Mouse (Mus musculus): ENCODE data around the gene Cpm.

Cpm gene

DNA sequence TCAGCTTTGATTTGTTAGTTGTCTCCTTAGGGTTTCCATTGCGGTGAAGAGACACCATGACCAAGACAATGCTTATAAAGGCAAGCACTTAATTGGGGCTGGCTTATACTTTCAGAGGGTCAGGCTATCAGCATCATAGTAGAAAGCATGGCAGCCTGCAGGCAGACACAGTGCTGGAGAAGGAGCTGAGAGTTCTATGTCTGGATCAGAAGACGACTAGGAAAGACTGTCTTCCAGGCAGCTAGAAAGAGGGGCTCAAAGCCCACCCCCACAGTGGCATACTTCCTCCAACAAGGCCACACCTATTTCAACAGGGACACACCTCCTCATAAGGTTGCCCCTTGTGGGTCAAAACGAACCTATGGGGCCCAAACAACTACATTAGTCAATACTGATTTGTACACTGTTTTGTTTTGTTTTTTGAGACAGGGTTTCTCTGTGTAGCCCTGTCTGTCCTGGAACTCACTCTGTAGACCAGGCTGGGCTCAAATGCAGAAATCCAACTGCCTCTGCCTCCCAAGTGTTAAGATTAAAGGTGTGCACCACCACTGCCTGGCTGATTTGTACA, 8.3 kb upstream of the Cpm start:
- DNase-seq (ENCODE audit: low spot score in 2 of 2) = no peak

DNA sequence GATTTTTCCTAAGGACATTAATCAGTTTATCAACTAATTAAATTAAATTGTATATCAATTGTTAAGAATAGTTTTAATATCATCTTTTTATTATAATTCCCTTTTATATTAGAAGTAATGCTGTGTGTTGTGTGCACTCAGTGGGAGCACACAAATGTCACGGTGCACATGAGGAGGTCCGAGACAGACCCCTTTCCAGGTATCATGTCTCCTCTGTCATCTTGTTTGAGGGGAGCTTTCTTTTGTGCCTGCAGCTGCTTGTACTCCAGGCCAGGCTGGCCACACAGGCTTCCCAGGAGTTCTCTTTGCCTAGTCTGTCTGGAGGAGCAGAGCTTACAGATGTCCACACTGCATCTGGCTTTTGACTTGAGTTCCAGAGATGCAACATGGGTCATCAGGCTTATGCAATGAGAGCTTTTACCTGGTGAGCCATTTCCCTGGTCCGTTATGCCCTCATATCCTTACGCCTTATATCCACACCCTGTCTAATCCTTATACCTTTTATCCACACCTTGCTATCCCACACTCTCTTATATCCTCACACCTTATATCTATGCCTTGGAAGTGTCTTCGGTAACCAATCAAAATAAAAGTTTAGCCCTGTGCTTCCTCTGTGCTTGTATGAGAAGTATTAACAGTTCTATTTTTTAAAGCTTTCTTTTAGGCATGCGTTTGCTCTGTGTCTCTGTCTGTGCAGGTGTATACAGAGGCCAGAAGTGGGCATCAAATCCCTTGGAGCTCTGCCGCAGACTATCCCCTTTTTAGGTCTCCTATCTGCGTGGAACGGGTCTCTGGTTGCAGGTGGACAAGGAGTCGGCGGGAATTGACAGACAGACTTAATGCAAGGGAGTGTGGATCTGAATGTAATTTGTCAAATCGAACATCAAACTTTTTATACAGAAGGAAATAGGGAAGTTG, 7.4 kb upstream of the Cpm start:
- no peak for DNase-seq (ENCODE audit: low spot score in 2 of 2)

GRCm38 (mm10) chr10:117623358-117623757, 5.9 kb upstream of the Cpm start:
- DNase-seq (ENCODE audit: low spot score in 2 of 2) = no peak

- no peak for DNase-seq (ENCODE audit: low spot score in 2 of 2)
Measured at GRCm38 (mm10) chr10:117624222-117624621, 5.1 kb upstream of the Cpm start.

DNA sequence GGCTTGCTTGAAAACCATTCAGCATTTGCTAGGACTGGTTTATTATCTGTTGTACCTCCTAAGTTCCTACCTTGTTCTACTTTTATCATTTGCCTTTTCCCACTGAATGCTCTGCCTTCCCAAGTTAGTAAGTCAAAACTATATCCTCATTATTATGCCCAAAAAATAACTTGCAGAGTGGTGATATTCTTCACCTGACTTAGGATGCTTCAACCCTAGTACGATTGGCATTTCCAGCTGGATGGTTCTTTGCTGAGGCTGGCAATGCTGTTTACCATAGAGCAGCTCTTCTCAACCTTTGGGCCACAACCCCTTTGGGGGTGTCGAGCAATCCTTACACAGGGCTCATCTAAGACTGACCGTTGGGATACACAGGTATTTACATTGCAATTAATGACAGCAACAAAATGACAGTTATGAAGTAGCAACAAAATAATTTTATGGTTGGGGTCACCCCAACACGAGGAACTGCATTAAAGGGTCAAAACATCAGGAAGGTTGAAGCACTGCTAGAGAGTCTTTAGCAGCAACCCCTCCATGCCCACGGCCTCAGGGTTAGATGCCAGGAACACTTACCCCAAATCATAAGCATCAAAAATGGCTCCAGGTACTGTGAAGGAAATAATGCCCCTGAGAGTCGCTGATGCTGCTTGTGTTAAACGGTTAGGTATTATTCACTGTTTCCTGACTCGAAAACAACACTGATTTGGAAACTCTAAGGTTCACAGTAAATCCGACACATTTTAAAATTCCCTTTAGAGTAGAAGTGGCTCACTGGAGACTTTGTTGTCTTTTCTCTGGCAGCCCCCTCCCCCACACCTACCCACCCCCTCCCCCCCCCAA, 4.4 kb upstream of the Cpm start:
- DNase-seq (ENCODE audit: low spot score in 2 of 2) = no peak

DNA sequence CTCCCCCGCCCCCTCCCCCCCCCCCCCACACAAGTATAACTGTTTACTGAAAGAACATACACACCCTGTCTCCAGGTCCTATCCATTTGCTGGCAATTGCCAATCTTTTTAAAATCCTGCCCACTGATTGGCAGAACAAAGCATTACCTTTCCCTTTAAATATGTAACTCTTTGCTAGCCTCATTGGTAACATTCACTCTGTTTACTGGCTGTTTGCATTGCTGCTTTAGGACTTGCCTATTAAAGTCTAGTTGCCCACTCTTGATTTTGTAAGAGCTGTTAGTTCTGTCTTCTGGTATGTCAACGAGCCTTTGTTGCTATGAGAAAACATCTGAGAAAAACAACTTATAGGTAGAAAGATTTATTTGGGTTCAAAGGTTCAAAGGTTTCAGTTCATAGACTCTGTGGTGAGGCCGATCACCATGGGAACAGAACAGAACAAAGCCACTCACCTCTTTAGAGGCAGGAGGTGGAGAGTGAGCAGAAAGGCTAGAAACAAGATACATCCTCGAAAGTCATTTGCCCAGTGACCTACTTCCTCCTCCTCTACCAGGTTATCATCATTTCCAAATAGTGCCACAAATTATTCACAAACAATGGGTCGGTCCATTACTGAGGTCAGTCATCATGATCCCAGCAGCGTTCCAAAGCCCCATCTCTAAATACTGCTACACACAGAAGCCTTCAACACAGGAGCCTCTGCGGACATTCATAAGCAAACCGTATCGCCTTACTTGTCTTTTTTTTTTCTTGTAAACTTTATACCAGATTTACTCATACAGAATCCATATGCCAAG, 3.6 kb upstream of the Cpm start:
- DNase-seq (ENCODE audit: low spot score in 2 of 2) = no peak

DNA sequence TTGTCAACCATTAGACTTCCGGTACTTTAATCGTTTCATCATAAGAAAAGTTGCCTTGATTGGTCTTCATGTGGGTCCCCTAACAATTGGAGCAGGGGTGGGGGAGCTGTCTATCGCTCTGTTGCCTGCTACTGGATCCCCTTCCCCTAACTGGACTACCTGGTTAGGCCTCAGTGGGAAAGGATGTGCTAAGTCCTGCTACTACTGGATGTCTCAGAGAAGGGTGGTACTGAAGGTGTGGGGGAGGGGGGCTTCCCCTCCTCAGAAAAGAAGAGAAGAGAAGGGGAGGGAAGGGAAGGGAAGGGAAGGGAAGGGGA, 3.0 kb upstream of the Cpm start:
- DNase-seq (ENCODE audit: low spot score in 2 of 2) = no peak

- DNase-seq (ENCODE audit: low spot score in 2 of 2) = no peak
Measured at GRCm38 (mm10) chr10:117626840-117627615, 2.3 kb upstream of the Cpm start.

DNA sequence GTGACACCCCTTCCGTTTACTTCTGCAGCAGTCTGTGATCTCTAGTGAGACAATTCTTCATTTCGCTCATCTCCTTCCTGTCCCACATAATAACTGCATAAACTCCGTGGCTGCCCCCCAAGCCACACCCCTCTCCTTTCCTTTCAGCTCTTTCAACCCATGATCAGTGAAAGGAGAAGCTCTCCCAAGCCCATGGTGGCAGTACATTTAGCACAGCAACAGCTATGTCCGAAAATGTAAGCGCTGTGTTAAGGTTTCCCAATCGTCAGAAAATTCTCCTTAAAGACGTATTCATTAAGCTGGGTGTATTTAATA, 1.7 kb upstream of the Cpm start:
- DNase-seq (ENCODE audit: low spot score in 2 of 2) = no peak

- no peak for DNase-seq (ENCODE audit: low spot score in 2 of 2)
Measured at GRCm38 (mm10) chr10:117627949-117628348, 1.4 kb upstream of the Cpm start.

DNA sequence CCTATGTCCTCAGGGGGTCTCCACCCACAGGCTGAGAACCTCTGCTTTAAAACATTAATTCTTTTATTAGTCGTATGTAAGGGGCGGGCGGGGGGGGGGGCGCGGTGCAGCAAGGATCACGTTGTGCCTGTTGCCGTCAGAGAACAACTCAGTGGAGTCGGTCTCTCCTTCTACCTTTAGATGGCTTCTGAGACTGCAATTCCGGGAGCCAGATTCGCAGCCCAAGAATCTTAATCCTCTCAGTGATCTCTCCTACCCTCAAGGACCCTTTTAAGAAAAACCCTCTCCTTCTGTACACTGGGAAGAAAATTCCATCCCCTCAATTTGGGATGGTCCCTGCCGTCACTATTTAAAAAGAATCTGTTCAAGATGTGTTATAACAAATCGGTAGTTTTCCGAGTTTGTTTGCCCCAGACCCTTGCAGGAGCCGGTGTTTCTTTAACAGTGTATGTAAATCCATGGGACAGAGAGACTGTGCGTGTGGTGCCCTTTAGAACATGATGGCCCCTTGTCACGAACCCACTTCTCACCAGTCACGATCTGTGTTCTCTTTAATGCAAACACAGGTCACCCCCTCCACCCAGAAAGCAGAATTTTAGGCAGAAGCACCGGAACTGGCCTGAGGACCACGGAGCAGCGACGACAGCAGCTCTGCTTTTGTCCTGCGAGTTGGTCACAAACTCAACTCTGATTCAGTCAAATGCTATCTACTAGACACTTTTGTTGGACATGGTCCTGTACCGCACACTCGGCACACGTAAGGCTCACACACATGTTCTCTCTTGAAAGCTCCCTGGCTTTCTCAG, 734 bp upstream of the Cpm start:
- DNase-seq (ENCODE audit: low spot score in 2 of 2) = no peak

- no peak for DNase-seq (ENCODE audit: low spot score in 2 of 2)
Measured at GRCm38 (mm10) chr10:117630176-117630575, 876 bp downstream of the Cpm start.

- no peak for DNase-seq (ENCODE audit: low spot score in 2 of 2)
Measured at GRCm38 (mm10) chr10:117630810-117631209, 1.5 kb downstream of the Cpm start.

DNA sequence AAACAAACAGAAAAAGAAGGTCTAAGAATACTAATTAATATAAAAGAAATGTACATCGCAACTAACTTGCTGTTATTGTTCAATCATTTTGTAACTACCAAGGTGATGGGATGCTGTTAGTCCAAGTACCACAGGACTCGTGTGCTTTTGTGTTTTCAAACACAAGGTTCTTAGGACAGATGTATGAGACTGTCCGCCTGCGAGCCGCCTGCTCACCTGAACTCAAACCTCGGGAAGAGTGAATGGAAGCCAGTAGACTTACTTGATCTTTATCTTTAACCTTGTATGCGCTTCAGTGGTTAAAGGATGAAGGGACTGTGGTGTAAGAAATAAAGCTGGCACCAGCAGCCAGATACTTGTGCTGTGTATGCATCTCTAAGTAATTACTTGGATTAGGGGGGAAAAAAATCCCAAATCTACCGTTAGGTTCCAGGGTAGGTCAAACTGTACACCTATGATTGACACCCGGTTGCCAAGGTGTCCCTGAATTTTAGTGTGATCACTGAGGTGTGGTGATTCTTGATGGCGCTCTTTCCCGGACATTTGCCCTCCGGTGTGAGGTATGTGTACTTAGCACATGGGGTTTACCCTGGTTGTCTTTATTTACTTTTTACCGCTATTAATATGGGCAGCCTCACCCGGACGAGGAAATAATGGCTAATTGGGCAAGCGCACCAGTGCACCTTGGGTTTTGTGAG, 2.4 kb downstream of the Cpm start:
- no peak for DNase-seq (ENCODE audit: low spot score in 2 of 2)

DNA sequence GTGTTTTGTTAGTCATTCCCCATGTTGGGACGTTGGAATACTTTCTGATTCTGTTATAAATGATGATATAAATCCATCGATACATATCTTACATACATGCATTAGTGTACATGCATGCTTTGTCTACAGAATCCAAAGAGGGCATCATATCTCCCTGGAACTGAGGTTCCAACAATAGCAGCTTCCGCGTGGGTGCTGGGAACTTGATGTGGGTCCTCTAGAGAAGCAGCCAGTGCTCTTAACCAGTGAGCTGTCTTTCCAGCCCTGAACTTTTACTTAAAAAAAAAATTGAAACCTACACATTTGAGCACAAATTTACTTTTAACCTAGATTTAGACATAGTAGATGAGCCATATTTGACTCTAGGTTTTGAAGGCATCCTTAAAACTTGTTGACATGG, 3.1 kb downstream of the Cpm start:
- no peak for DNase-seq (ENCODE audit: low spot score in 2 of 2)

DNA sequence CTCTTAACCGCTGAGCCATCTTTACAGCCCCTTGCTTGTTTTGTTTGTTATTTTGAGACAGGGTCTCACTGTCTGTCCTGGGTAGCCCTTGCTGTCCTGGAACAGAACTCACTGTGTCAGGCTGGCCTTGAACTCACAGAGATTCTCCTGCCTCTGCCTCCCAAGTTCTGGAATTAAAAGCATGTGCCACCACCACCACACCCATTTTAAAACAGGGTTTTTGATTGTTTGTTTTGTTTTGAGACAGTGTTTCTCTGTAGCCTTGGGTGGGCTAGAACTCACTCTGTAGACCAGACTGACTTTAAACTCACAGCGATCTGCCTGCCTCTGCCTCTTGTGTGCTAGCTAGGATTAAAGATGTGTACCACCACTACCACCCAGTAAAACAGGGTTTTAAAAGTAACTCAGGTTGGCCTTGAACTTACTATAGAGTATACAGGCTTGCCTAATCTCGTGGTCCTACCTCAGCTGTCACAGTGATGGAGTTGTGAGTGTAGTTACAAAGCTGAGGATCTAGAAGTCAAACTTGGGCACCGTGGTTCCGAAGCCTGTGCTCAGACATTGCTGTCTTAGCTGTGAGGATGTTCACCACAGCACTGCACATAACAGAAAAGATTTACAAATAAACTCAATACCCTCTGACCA, 4.4 kb downstream of the Cpm start:
- no peak for DNase-seq (ENCODE audit: low spot score in 2 of 2)

DNA sequence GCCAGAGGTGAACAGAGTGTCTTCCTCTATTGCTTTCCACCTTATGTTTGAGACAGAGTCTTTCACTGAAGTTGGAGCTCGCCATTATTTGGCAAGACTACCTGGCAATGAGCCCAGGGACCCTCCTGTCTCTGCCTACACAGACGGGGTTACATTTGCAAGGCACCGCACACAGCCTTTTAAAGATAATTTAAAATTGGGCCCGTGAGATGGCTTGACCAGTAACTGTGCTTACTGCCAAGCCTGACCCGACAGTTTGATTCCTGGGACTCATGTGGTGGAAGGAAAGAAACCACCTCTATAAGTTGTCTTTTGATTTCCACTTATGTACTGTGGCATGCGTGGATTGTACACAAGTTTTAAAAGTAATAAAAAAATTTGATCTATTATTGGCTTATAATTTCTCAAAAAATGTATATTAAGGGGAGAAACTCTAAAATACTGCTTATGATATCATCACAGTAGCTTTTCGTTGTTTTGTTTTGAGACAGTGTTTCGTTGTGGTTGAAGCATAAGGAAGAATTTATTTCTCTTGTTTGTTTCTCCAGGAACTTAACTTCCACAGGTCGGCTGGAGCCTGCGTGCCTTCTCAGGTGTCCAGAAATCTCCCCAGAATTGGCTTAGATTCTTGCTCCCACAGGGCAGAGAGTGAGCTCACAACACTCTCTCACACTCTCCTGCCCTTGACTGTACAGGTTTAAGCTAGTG, 5.2 kb downstream of the Cpm start:
- DNase-seq (ENCODE audit: low spot score in 2 of 2) = no peak

DNA sequence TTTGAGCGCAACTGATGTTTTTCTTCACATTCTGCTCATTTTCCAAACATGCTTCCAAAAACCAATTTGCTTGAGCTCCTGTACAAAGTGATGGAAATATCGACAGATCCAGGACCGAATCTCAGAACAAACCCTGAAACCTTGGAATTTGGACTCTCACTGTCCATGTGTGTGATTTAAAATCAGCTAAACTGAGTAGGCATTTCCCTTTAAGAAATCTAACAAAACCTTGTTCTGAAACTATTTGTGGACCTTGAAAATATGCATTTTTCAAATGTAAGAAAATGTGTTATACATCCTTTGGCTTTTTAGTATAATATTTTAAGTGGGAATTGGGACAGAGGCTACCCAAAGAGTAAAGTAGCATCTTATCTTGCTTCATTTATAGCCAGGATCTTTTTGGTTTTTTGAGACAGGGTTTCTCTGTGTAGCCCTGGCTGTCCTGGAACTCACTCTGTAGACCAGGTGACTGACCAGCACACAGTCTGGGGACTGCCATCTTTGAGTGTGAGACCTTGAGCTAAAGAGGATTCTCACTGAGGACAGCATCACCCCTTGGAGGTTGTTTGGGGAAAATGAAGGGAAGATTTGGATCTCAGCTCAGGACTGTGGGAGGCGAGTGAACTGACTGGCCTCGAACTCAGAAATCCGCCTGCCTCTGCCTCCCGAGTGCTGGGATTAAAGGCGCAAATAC, 5.9 kb downstream of the Cpm start:
- no peak for DNase-seq (ENCODE audit: low spot score in 2 of 2)
